Mouse (Mus musculus) inflammation-experienced regulatory T-cells, adult 6 months (primary cell): ENCODE measurements around the gene Ppp1r9a. TPM values are rescaled to one million over a fixed set of nuclear protein-coding genes. Genes with fewer than 3 reads are reported as not detected.
"Not testable (repeated sequence)": the region's sequence is repeated elsewhere in the genome, so short reads cannot be mapped to it uniquely, and the experiment has no call there.

ENCODE experiments used
- ATAC-seq: one replicate; pipeline ENCODE4 v1.8.0; 2017
- polyA plus RNA-seq, 3 experiments: library from polyadenylated mRNA; unstranded; fragments of 100-300 nt; shearing (Covaris generic); gene quantifications; one replicate each; pipeline ENCODE4 v1.2.1; 2017

Gene Ppp1r9a
- not detected for polyA plus RNA-seq

DNA sequence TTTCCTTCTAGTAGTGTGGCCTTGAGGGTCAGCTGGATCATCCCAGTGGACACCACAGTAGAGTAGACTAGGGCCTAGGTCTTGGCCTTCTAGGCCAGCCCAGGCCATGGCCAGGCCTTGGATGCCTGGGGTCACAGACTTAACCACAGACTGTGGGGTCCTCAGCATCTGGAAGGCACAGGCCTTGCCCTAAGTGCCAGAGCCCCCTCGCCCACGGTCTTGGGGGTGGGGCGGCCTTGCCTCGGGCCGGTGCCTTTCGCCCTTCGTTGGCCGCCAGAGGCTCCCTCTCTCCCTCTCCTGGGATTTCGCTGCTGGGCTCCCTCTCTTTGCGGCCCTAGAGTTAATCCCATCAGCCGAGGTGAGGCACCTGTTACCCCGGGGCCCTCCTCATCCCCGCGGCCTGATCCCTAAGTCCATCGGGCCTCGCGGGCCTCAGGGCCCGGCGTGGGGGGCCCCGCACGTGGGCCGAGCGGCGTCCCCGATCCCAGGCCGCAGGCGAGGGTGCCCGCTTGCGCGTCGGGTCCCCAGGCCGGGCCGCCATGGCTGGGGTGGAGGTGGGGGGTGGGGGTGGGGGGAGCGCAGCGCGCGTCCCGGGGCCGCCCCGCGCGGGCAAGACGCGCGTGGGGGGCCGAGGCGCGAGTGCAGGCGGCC, at the start of gene Ppp1r9a:
Ppp1r9a (plus strand) TSS at position 244 of the 651 bp plus-strand sequence.
- ATAC-seq = no peak

DNA sequence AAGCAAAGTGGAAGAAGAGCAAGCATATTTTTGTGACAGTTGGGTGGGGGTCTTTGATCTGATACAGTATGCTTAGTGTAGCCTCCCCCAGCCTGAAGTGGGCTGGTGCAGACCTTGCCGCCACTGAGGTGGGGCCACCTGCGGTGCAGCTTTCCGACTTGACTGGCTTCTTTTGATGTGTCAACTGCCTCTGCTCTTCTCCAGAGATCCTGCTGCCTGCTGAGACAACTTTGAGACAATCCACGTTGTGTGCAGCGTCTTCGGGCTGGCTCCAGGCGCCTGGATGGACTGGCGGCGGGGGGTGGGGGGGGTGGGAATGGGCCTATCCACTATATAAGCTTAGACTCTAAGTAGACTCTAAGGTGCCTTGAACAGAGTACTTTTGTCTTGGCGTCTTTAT, 47.5 kb upstream of the Ppp1r9a start:
- ATAC-seq = no peak

DNA sequence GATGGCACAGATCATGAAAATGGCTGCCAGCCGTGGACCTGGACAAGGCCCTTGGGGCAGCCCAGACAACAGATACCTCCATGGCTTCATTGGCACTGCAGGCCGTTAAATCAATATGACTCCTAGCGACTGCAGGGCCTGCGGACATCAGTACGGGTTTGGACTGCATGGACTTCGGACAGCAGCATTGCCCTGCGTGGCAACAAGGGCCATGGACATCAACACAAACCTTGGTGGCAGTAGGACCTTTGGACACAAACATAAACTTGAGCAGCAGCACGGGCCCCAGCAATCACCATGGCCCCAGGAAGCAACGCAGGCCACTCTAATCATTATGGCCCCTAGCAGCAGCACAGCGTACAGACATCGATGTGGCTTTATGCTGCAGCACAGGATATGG, 45.8 kb upstream of the Ppp1r9a start:
- ATAC-seq = no peak

- no peak for ATAC-seq
These were observed 18.4 kb upstream of the Ppp1r9a start for GRCm38 (mm10) chr6:4884316-4884715.

DNA sequence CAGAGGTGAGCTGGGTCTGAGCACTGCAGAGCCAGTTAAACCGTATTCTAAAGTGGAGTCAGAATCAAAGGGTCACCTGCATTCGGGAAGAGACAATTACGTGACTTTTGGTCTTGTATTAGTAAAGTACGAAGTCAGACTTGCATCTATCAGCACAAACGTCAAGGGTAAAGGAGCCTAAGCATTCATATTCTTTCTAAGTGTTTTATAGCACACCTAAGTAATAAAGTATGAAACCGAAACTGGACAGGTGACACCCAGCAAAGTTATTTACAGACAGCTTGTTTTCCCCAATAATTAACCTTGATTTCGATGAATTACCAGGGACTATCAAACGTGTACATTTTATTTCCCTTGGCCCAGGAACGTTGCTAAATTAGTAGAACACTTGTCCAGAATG, 13.2 kb upstream of the Ppp1r9a start:
- no peak for ATAC-seq

- ATAC-seq = no peak
These were observed 10.3 kb upstream of the Ppp1r9a start for GRCm38 (mm10) chr6:4892417-4892816.

DNA sequence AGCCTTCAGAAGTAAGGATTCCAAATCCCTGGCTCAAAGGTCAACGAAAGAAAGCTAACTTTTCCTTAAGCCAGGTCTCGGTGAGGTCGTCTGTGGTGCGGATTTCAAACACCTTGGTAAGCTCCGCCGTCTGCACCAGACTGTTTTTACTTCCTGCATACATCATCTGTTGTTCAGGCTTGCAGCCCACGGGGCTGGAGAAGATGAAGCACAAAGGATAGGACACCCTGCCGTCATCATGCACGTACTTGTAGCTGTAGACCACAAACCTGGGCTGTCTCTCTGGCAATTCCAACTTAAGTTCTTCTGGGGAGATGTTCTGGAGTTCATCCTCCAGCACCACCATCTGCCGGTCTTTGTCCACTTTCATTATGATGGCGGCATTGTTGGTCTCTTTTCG, 9.4 kb upstream of the Ppp1r9a start:
- ATAC-seq = not testable (repeated sequence)

- no peak for ATAC-seq
These were observed 2.8 kb upstream of the Ppp1r9a start for GRCm38 (mm10) chr6:4899906-4900305.

DNA sequence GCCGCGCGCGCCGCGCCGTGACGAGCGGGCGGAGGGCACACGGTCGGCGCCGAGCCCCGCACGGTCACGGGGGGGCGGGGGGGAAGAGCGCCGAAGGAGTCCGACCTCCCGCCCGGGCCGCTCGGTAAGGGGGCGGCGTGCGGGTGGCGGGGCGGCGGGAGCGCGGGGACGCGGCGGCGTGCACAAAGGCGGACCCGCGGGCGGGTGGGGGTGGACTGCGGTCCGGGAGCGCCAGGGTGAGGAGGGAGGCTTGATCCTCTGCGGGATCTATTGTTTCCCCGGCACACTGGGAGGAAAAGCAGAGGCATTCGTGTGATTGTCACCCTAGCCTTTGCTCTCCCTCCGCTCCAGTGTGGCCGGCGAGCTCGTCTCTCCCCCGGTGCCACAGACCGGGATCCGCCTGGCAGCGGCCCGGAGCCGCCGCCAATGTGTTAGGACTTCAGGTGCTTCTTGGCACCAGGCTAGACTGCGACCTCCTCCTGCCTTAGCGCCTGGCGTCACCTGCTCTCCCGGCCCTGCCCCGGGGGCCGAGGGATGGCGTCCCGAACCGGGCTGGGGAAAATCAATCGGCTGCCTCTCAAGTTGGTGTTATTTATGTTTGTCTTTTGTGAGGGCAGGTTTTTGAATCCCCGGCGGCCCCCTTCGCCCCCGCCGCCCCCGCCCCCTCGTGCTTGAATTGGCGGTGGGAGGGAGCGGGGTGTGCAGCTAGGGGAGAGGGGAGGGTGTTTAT, 773 bp downstream of the Ppp1r9a start:
- no peak for ATAC-seq

GRCm38 (mm10) chr6:4904055-4904450, 1.3 kb downstream of the Ppp1r9a start:
- ATAC-seq = no peak

GRCm38 (mm10) chr6:4910042-4910634, 7.4 kb downstream of the Ppp1r9a start:
- ATAC-seq = no peak

GRCm38 (mm10) chr6:4918470-4918869, 15.8 kb downstream of the Ppp1r9a start:
- ATAC-seq = no peak

DNA sequence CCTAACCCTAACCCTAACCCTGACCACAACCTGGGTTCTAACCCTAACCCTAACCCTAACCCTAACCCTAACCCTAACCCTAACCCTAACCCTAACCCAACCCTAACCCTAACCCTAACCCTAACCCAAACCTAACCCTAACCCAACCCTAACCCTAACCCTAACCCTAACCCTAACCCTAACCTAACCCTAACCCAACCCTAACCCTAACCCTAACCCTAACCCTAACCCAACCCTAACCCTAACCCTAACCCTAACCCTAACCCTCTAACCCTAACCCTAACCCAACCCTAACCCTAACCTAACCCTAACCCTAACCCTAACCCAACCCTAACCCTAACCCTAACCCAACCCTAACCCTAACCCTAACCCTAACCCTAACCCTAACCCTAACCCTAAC, 21.1 kb downstream of the Ppp1r9a start:
- ATAC-seq = not testable (repeated sequence)

DNA sequence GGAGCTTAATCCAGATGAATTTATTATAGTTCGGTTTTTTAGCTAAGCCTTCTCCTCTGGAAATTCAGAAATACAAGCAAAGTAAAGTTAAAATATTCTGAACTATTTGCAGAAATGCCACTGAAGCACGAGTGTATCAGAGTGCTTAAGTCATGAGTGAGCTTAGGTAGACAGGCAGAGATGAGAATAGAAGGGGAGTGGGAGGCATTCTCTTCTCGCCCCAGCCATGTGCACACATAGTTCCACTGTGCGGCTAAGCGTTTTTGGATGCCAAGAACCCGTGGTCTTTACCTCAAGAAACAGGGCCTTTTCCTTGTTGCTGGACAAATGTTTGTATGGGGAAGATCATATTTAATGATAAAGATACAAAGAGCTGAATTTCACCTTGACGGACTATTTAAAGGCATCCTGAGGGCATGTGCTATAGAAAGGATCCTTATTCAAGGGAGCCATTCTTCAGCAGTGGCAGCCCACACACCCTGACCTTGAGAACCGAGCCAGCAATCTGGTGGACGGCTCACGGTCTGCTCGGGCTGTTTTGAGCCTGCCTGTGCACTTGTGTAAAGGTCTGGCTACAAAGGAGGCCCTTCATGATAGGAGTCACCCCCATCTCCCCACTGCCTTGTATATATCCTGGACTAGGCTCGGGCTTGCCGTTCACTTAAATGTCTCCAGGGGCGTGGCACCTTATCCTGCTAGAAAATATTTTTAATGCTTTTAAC, 23.4 kb downstream of the Ppp1r9a start:
- no peak for ATAC-seq

GRCm38 (mm10) chr6:4930321-4930720, 27.6 kb downstream of the Ppp1r9a start:
- no peak for ATAC-seq

GRCm38 (mm10) chr6:4938901-4939300, 36.2 kb downstream of the Ppp1r9a start:
- no peak for ATAC-seq

DNA sequence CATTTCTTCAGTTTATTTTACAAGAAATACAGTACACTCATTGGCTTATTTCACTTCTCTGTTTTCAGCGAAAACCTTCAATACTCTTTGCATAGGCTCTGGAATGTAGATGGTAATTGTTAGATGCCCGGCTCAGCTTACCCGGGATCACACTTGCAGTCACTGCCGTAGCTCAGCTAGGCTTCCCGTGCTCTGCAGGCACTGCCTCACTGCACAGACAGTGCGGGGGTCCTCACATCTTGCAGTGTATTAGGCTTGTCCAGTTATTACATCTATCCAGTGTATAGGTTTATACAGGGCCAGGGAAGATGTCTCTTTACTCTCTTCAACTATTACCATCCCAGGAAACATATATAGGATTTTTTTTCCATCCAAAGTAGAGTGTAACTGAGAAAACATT, 37.4 kb downstream of the Ppp1r9a start:
- no peak for ATAC-seq

DNA sequence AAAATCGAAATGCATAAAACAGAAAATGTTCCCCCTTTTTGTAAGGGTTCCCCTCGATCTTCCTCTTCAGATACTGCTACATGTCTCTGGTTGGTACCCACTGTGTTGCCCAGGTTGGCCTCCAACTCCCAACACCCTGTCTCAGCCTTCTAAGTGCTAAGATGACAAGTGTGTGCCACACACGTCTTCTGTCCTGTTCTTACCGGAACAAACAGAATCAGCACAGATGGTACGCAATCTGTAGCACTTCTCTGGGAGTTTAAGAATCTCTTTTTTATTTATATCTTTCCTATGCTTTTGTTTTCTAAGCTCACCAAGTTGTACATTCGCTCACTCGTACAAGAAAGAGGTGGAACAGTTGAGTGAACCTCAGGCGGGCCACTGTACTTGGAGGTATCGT, 37.9 kb downstream of the Ppp1r9a start:
- no peak for ATAC-seq

GRCm38 (mm10) chr6:4943821-4944220, 41.1 kb downstream of the Ppp1r9a start:
- ATAC-seq = no peak

DNA sequence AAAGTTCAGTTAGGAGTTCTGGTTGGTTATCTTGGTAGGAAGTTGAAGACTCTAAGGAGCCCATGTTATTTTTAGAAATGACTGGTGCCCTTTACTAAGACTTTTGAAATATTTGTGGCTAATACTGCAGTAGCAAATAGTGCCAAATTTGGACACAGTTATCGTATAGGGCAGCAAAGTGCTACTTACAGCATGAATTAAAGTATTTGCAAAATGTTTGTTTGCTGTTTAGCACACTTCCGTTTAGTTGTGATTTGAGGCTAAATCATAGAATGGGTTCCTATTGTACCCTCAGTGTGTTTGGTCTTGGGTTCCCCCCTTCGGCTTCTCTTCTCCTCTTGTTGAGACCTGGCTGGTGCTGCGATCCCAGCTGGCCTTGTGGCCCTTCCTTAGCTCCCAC, 45.3 kb downstream of the Ppp1r9a start:
- no peak for ATAC-seq

DNA sequence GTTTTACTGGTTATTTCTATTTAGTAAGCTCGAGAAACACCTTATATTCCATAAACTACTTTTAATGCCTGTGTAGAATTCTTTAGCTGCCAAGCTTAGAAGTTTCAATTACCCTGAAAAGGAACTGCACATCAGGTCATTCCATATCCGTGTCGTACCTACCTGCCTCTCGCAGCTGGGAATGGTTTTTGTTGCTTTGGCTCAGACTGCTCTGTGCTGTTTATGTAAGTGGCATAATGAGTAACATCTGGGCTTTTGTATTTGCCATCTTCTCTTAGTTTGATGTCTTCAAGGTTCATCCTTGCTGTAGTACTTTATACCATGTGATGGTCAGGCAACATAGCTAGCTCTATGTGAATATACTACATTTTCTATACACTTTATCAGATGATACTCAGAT, 47.0 kb downstream of the Ppp1r9a start:
- no peak for ATAC-seq

DNA sequence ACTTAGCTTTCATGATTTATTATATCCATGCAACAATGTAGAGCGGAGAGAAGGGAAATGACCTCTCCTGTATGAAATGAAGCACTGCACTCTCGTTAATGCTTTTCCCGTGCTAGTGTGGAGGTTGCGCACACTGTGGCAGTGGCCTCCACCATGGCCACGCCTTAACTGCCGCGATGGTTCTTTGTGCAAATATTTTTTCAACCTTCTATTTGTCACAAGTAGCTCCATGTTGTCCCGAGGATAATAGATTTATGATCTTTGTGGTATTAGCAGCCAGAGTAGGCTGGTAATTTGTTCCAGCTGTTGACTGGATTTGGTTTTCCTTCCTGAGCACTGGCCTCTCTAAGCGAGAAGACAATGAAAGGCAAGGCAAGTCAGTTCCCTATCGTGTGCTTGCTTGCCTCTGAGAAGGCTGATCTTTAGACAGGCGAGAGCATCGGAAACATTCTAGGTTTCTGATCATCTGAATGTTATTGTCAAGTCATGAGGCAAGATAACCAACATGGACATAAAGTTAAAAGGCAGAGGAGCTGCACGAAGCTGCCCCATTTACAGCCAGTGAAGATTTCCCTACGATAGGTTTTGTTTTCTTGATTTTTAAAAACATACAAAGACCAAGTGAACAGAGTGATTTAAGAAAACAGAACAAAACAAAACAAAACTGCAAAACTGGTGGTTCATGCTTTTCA, 50.5 kb downstream of the Ppp1r9a start:
- ATAC-seq = no peak

GRCm38 (mm10) chr6:4956651-4957050, 53.9 kb downstream of the Ppp1r9a start:
- ATAC-seq = no peak
